Mouse (Mus musculus) MEL (cell line): ENCODE measurements around the gene Gal3st3. TPM values are rescaled to one million over a fixed set of nuclear protein-coding genes. Genes with fewer than 3 reads are reported as not detected.

Source experiments
- DNase-seq: peaks from one replicate; pipeline ENCODE4 v3.0.0; 2011; ENCODE audit warnings: low read depth, low spot score
- H3K27ac ChIP-seq: 2 replicates; pipeline ENCODE4 v1.5.1; 2012; ENCODE audit warnings: low read depth, mild to moderate bottlenecking, control low read depth, low read length, moderate library complexity; ENCODE audit not compliant: control insufficient read depth
- H3K27me3 ChIP-seq, 2 experiments: fragments of 150-350 bp in 1 of 2; sonication (generic) in 1 of 2; 2 replicates each; pipeline ENCODE4 v1.6.1; 2012; ENCODE audit warnings: low read length in 2 of 2, mild to moderate bottlenecking in 2 of 2, improper control_type of control experiment in 1 of 2, moderate library complexity in 1 of 2; ENCODE audit not compliant: insufficient read depth in 2 of 2, control insufficient read depth in 1 of 2
- H3K36me3 ChIP-seq, 2 experiments: 2 replicates each; pipeline ENCODE4 v1.6.1; 2012 to 2014; ENCODE audit warnings: low read length in 2 of 2, improper control_type of control experiment in 1 of 2, inconsistent platforms in 1 of 2, mild to moderate bottlenecking in 1 of 2; ENCODE audit not compliant: insufficient read depth in 2 of 2, control insufficient read depth in 1 of 2
- H3K4me1 ChIP-seq, 2 experiments: fragments of 150-350 bp in 1 of 2; sonication (generic) in 1 of 2; 2 replicates each; pipeline ENCODE4 v1.6.1; 2012; ENCODE audit warnings: low read length in 2 of 2, improper control_type of control experiment in 1 of 2, mild to moderate bottlenecking in 1 of 2; ENCODE audit not compliant: insufficient read depth in 2 of 2, control insufficient read depth in 1 of 2
- H3K4me3 ChIP-seq, 2 experiments: fragments of 150-350 bp in 1 of 2; sonication (generic) in 1 of 2; 2 replicates each; pipeline ENCODE4 v1.5.1; 2012; ENCODE audit warnings: low read depth in 2 of 2, low read length in 2 of 2, mild to moderate bottlenecking in 2 of 2, moderate library complexity in 2 of 2, control low read depth in 1 of 2, improper control_type of control experiment in 1 of 2; ENCODE audit not compliant: control insufficient read depth in 1 of 2, insufficient read depth in 1 of 2
- H3K79me2 ChIP-seq: 2 replicates; pipeline ENCODE4 v1.6.1; 2012; ENCODE audit warnings: mild to moderate bottlenecking, low read length, moderate library complexity; ENCODE audit not compliant: control insufficient read depth, poor library complexity, insufficient read depth
- H3K9ac ChIP-seq: 2 replicates; pipeline ENCODE4 v1.6.1; 2012; ENCODE audit warnings: low read depth, mild to moderate bottlenecking, control low read depth, low read length, moderate library complexity; ENCODE audit not compliant: control insufficient read depth, poor library complexity, severe bottlenecking
- H3K9me3 ChIP-seq: fragments of 150-350 bp; sonication (generic); replicated peaks from 2 replicates; pipeline ENCODE4 v1.6.1; 2012; ENCODE audit warnings: mild to moderate bottlenecking, low read length, improper control_type of control experiment, moderate library complexity; ENCODE audit not compliant: insufficient read depth
- BHLHE40 ChIP-seq: IDR thresholded peaks from 2 replicates; pipeline ENCODE4 v1.6.1; 2012; ENCODE audit warnings: low read depth, mild to moderate bottlenecking, inconsistent platforms, low read length, improper control_type of control experiment, borderline replicate concordance
- CHD1 ChIP-seq: IDR thresholded peaks from 2 replicates; pipeline ENCODE4 v1.6.1; 2012; ENCODE audit warnings: low read depth, mild to moderate bottlenecking, inconsistent platforms, low read length, improper control_type of control experiment
- CHD2 ChIP-seq: IDR thresholded peaks from 2 replicates; pipeline ENCODE4 v1.6.1; 2011; ENCODE audit warnings: low read length, improper control_type of control experiment
- CTCF ChIP-seq, 3 experiments: IDR thresholded peaks in 2 of 3; conservative IDR thresholded peaks in 1 of 3; 2 replicates each; pipeline ENCODE4 v1.5.1; 2011 to 2012; ENCODE audit warnings: low read length in 3 of 3, low read depth in 2 of 3, mild to moderate bottlenecking in 2 of 3, improper control_type of control experiment in 1 of 3, inconsistent platforms in 1 of 3, mixed read lengths in 1 of 3, moderate library complexity in 1 of 3; ENCODE audit not compliant: control insufficient read depth in 1 of 3, insufficient read depth in 1 of 3, poor library complexity in 1 of 3, severe bottlenecking in 1 of 3
- E2F4 ChIP-seq: IDR thresholded peaks from 2 replicates; pipeline ENCODE4 v1.6.1; 2011; ENCODE audit warnings: low read depth, low read length, improper control_type of control experiment, borderline replicate concordance
- ELF1 ChIP-seq: IDR thresholded peaks from 2 replicates; pipeline ENCODE4 v1.6.1; 2014; ENCODE audit warnings: low read depth, mild to moderate bottlenecking, inconsistent platforms, low read length, improper control_type of control experiment, moderate library complexity
- EP300 ChIP-seq, 2 experiments: IDR thresholded peaks; 2 replicates each; pipeline ENCODE4 v1.6.1; 2011; ENCODE audit warnings: improper control_type of control experiment in 2 of 2, low read length in 2 of 2, low read depth in 1 of 2, mild to moderate bottlenecking in 1 of 2
- ETS1 ChIP-seq: IDR thresholded peaks from 2 replicates; pipeline ENCODE4 v1.6.1; 2012; ENCODE audit warnings: low read depth, mild to moderate bottlenecking, inconsistent platforms, low read length, improper control_type of control experiment, moderate library complexity
- GABPA ChIP-seq: IDR thresholded peaks from 2 replicates; pipeline ENCODE4 v1.6.1; 2012; ENCODE audit warnings: low read depth, mild to moderate bottlenecking, inconsistent platforms, low read length, improper control_type of control experiment, moderate library complexity
- GATA1 ChIP-seq: IDR thresholded peaks from 2 replicates; pipeline ENCODE4 v1.6.1; 2011; ENCODE audit warnings: low read depth, low read length, improper control_type of control experiment
- HCFC1 ChIP-seq: IDR thresholded peaks from 2 replicates; pipeline ENCODE4 v1.6.1; 2012; ENCODE audit warnings: low read depth, mild to moderate bottlenecking, inconsistent platforms, low read length, improper control_type of control experiment, moderate library complexity
- JUND ChIP-seq: IDR thresholded peaks from 2 replicates; pipeline ENCODE4 v1.6.1; 2011; ENCODE audit warnings: low read depth, mild to moderate bottlenecking, improper control_type of control experiment, low read length
- KAT2A ChIP-seq: conservative IDR thresholded peaks from 2 replicates; pipeline ENCODE4 v1.6.1; 2012; ENCODE audit warnings: low read depth, low read length, improper control_type of control experiment, inconsistent platforms
- MAX ChIP-seq: IDR thresholded peaks from 2 replicates; pipeline ENCODE4 v1.6.1; 2011; ENCODE audit warnings: low read length, improper control_type of control experiment
- MAZ ChIP-seq: IDR thresholded peaks from 2 replicates; pipeline ENCODE4 v1.6.1; 2012; ENCODE audit warnings: low read depth, mild to moderate bottlenecking, inconsistent platforms, low read length, improper control_type of control experiment
- MEF2A ChIP-seq: IDR thresholded peaks from 2 replicates; pipeline ENCODE4 v1.6.1; 2014; ENCODE audit warnings: low read depth, mild to moderate bottlenecking, inconsistent platforms, low read length, improper control_type of control experiment; ENCODE audit not compliant: poor library complexity, insufficient replicate concordance, severe bottlenecking; ENCODE audit errors: extremely low read depth
- MXI1 ChIP-seq: IDR thresholded peaks from 2 replicates; pipeline ENCODE4 v1.6.1; 2011; ENCODE audit warnings: mild to moderate bottlenecking, low read depth, low read length, improper control_type of control experiment
- MYB ChIP-seq: IDR thresholded peaks from 2 replicates; pipeline ENCODE4 v1.6.1; 2011; ENCODE audit warnings: mild to moderate bottlenecking, low read depth, low read length, improper control_type of control experiment
- MYC ChIP-seq: IDR thresholded peaks from 2 replicates; pipeline ENCODE4 v1.6.1; 2011; ENCODE audit warnings: low read depth, mild to moderate bottlenecking, low read length, improper control_type of control experiment, moderate library complexity
- NELFE ChIP-seq: IDR thresholded peaks from 2 replicates; pipeline ENCODE4 v1.6.1; 2011; ENCODE audit warnings: low read depth, low read length, improper control_type of control experiment
- NRF1 ChIP-seq: IDR thresholded peaks from 2 replicates; pipeline ENCODE4 v1.6.1; 2014; ENCODE audit warnings: low read depth, mild to moderate bottlenecking, inconsistent platforms, low read length, improper control_type of control experiment, moderate library complexity; ENCODE audit not compliant: poor library complexity, insufficient read depth, severe bottlenecking
- POLR2A ChIP-seq, 2 experiments: IDR thresholded peaks; 2 replicates each; pipeline ENCODE4 v1.6.1; 2011 to 2012; ENCODE audit warnings: low read length in 2 of 2, mild to moderate bottlenecking in 2 of 2, control low read depth in 1 of 2, improper control_type of control experiment in 1 of 2, low read depth in 1 of 2, moderate library complexity in 1 of 2; ENCODE audit not compliant: control insufficient read depth in 1 of 2, insufficient read depth in 1 of 2, poor library complexity in 1 of 2
- POLR2AphosphoS2 ChIP-seq: IDR thresholded peaks from 2 replicates; pipeline ENCODE4 v1.6.1; 2011; ENCODE audit warnings: low read length, improper control_type of control experiment
- POLR2AphosphoS5 ChIP-seq: IDR thresholded peaks from 2 replicates; pipeline ENCODE4 v1.6.1; 2012; ENCODE audit warnings: low read depth, borderline replicate concordance, mild to moderate bottlenecking, inconsistent platforms, low read length, moderate library complexity, mixed read lengths
- RAD21 ChIP-seq: IDR thresholded peaks from 2 replicates; pipeline ENCODE4 v1.6.1; 2011; ENCODE audit warnings: mild to moderate bottlenecking, low read depth, low read length, improper control_type of control experiment
- RCOR1 ChIP-seq: IDR thresholded peaks from 2 replicates; pipeline ENCODE4 v1.6.1; 2012; ENCODE audit warnings: low read depth, mild to moderate bottlenecking, inconsistent platforms, low read length, improper control_type of control experiment
- SMC3 ChIP-seq: IDR thresholded peaks from 2 replicates; pipeline ENCODE4 v1.6.1; 2011; ENCODE audit warnings: low read depth, low read length, improper control_type of control experiment
- TAL1 ChIP-seq: IDR thresholded peaks from 2 replicates; pipeline ENCODE4 v1.6.1; 2012; ENCODE audit warnings: mild to moderate bottlenecking, inconsistent platforms, low read length, moderate library complexity, mixed read lengths
- TBP ChIP-seq: IDR thresholded peaks from 2 replicates; pipeline ENCODE4 v1.8.0; 2011; ENCODE audit warnings: low read depth, low read length, improper control_type of control experiment
- TCF12 ChIP-seq: IDR thresholded peaks from 2 replicates; pipeline ENCODE4 v1.6.1; 2014; ENCODE audit warnings: low read depth, mild to moderate bottlenecking, inconsistent platforms, low read length, improper control_type of control experiment, moderate library complexity
- UBTF ChIP-seq: IDR thresholded peaks from 2 replicates; pipeline ENCODE4 v1.6.1; 2012; ENCODE audit warnings: low read depth, mild to moderate bottlenecking, inconsistent platforms, low read length, improper control_type of control experiment, moderate library complexity, borderline replicate concordance; ENCODE audit not compliant: insufficient read depth
- USF2 ChIP-seq, 2 experiments: IDR thresholded peaks; 2 replicates each; pipeline ENCODE4 v1.6.1; 2011 to 2012; ENCODE audit warnings: improper control_type of control experiment in 2 of 2, low read length in 2 of 2, borderline replicate concordance in 1 of 2, inconsistent platforms in 1 of 2, low read depth in 1 of 2, mild to moderate bottlenecking in 1 of 2; ENCODE audit not compliant: insufficient read depth in 1 of 2
- ZC3H11A ChIP-seq: IDR thresholded peaks from 2 replicates; pipeline ENCODE4 v1.6.1; 2012; ENCODE audit warnings: low read depth, mild to moderate bottlenecking, inconsistent platforms, low read length, improper control_type of control experiment
- ZKSCAN1 ChIP-seq: IDR thresholded peaks from 2 replicates; pipeline ENCODE4 v1.6.1; 2012; ENCODE audit warnings: low read depth, mild to moderate bottlenecking, inconsistent platforms, low read length, improper control_type of control experiment, moderate library complexity
- ZNF384 ChIP-seq: IDR thresholded peaks from 2 replicates; pipeline ENCODE4 v1.6.1; 2012; ENCODE audit warnings: low read depth, mild to moderate bottlenecking, inconsistent platforms, low read length, improper control_type of control experiment
- polyA plus RNA-seq, 2 experiments: library from polyadenylated mRNA; stranded (reverse) in 1 of 2; unstranded in 1 of 2; fragments of >175 nt in 1 of 2; fragments of >200 nt in 1 of 2; gene quantifications; 2 replicates each; pipeline versions ENCODE4 v1.2.1 to v1.2.4; 2012; ENCODE audit warnings: low replicate concordance in 2 of 2, low read depth in 1 of 2; ENCODE audit not compliant: insufficient read length in 2 of 2, insufficient read depth in 1 of 2, missing spikeins in 1 of 2
- total RNA-seq: library from RNA; depleted of rRNA; stranded (reverse); fragments of 300-350 nt; gene quantifications from 2 replicates; pipeline ENCODE4 v1.2.3, GENCODE M21; 2012

The Gal3st3 gene
- total and polyA plus RNA-seq, 3 experiments, result 0.04 TPM; not detected in 2

DNA sequence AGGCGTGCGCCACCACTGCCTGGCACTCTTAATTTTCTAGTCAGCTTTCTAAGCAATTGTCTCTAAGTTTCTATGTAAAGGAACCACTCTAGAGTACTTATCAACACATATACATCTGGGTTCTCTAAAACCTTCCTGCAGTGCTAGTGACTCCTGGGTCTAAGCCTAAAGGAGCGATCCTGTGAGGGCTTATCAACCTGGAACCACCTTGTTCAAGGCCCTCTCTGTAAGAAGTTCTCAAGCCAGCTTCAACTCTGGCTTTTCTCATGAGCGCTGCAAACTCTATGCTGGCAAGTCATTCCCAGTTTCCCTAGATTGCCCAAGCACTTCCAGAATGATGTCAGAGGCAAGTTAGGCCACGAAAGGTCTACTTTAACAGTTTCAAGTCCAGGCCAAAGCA, 31.1 kb upstream of the Gal3st3 start:
- Histone ChIP-seq H3K4me3 (0 out of 4 replicates have a peak overlapping the region, but pooled peaks have one; percentile 0 to 3), H3K4me1 (peaks cover 23 to 39% of the 10 kb centered on the region in 2 experiments), H3K27ac (peak overlapping the region; percentile 70), H3K36me3 (peaks cover 0 to 56% of the 10 kb centered on the region in 2 experiments; a peak in 2 of 4 replicates), H3K9me3 (no peaks in the 10 kb centered on the region), H3K27me3 (no peaks in the 10 kb centered on the region), H3K9ac (no peak overlapping the region), H3K79me2 (peaks cover 4% of the 10 kb centered on the region; the same call in 1 of the 2 replicates)
- TF ChIP-seq KAT2A (no peak), TAL1 (peak; percentile 97), MYB (no peak), NRF1 (no peak), USF2 (IDR thresholded peaks at IDR 0.05; ENCODE audit: borderline replicate concordance in 1 of 2, insufficient read depth in 1 of 2, low read depth in 1 of 2, low read length in 2 of 2) (no peak), ZKSCAN1 (no peak), GATA1 (peak; percentile 77), CHD1 (no peak), EP300 (IDR thresholded peaks at IDR 0.05; ENCODE audit: low read depth in 1 of 2, low read length in 2 of 2) (peak; percentile 71), MYC (no peak), TBP (peak; percentile 81), RAD21 (no peak), SMC3 (no peak), GABPA (no peak), ETS1 (peak; percentile 30; the same call in 1 of the 2 replicates), RCOR1 (peak; percentile 28; the same call in 1 of the 2 replicates), E2F4 (no peak), MAX (peak; percentile 37; the same call in 1 of the 2 replicates), MAZ (no peak), ZC3H11A (no peak), UBTF (no peak), HCFC1 (no peak), POLR2A (IDR thresholded peaks at IDR 0.05; ENCODE audit: control insufficient read depth in 1 of 2, insufficient read depth in 1 of 2, low read depth in 1 of 2, low read length in 2 of 2, poor library complexity in 1 of 2) (no peak), BHLHE40 (no peak), NELFE (no peak), POLR2AphosphoS2 (no peak), TCF12 (peak; percentile 74), CTCF (IDR thresholded peaks at IDR 0.05 in 2 of 3, conservative IDR thresholded peaks at IDR 0.05 in 1 of 3; ENCODE audit: control insufficient read depth in 1 of 3, insufficient read depth in 1 of 3, low read depth in 2 of 3, low read length in 3 of 3, poor library complexity in 1 of 3, severe bottlenecking in 1 of 3) (no peak), JUND (no peak), POLR2AphosphoS5 (no peak), MEF2A (no peak), MXI1 (no peak), ZNF384 (no peak), CHD2 (no peak), ELF1 (no peak)
- peak; percentile 91 for DNase-seq
